Mouse (Mus musculus) thymus, adult 2 months (tissue): ENCODE results near the gene Rilp.

ENCODE experiments used
- CTCF ChIP-seq: fragments of 200-500 bp; IDR thresholded peaks from 2 replicates; pipeline ENCODE4 v1.5.1; 2012; ENCODE audit warnings: mild to moderate bottlenecking, control low read depth, low read length, moderate library complexity, borderline replicate concordance; ENCODE audit not compliant: control insufficient read depth, poor library complexity, insufficient read depth; ENCODE audit errors: extremely low read depth
- POLR2A ChIP-seq: fragments of 200-500 bp; IDR thresholded peaks from 2 replicates; pipeline ENCODE4 v1.6.1; 2012; ENCODE audit warnings: mild to moderate bottlenecking, low read length, control low read depth, moderate library complexity; ENCODE audit not compliant: control insufficient read depth, poor library complexity, insufficient read depth; ENCODE audit errors: extremely low read depth

- TF ChIP-seq CTCF: no peak
- TF ChIP-seq POLR2A: no peak
Observed at GRCm38 (mm10) chr11:75536255-75537024, 26.5 kb downstream of the Rilp start.
